Mouse (Mus musculus): ENCODE results near the gene Dlgap4. TPM values are rescaled to one million over a fixed set of nuclear protein-coding genes. Genes with fewer than 3 reads are reported as not detected.

The Dlgap4 gene
- polyA plus RNA-seq, 1 experiment from 2014 or later, result 137 TPM

GRCm38 (mm10) chr2:156747315-156747714, 133.8 kb downstream of the Dlgap4 start:
- H3K9me3 ChIP-seq, result no peaks in the 10 kb centered on the region
- H3K27ac ChIP-seq, result no peak overlapping the region
- peaks cover under 1% of the 10 kb centered on the region; the same call in 1 of the 2 replicates for H3K4me1 ChIP-seq
- H3K9ac ChIP-seq, result no peak overlapping the region
- no peak for ATAC-seq (ENCODE audit: insufficient number of reproducible peaks, insufficient read depth, low FRiP score, low TSS enrichment)
- H3K4me3 ChIP-seq, result no peak overlapping the region
- peaks cover 71% of the 10 kb centered on the region for H3K36me3 ChIP-seq
- no peak overlapping the region for H3K4me2 ChIP-seq (replicated peaks)
- no peaks in the 10 kb centered on the region for H3K27me3 ChIP-seq
- 87% methylated on average over 3 of the region's 3 CpGs for WGBS

DNA sequence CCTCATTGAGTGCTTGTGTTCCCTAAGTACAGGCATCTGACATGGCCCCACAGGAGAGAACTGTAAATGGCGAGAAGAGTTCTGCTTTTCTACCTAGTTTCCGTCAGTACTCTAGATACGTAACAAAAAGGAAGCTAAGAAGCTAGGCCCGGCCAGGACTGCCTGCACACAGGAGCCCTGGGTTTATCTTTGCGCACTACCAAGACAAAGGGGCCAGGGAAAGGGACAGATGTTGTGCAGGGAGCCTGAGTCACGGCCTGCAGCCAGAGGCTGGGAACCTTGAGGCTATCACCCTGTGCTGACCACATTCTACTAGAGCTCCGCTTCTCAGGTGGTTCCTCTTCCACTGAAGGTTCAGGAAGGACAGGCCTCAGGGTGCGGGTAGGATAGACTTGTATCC, 136.2 kb downstream of the Dlgap4 start:
- no peak overlapping the region for H3K27ac ChIP-seq
- 90% methylated on average over 8 of the region's 8 CpGs for WGBS
- ATAC-seq (ENCODE audit: insufficient number of reproducible peaks, insufficient read depth, low FRiP score, low TSS enrichment), result no peak
- H3K4me1 ChIP-seq, result no peaks in the 10 kb centered on the region
- no peak overlapping the region for H3K4me2 ChIP-seq (replicated peaks)
- H3K27me3 ChIP-seq, result no peaks in the 10 kb centered on the region
- peaks cover 88% of the 10 kb centered on the region for H3K36me3 ChIP-seq
- H3K4me3 ChIP-seq, result no peak overlapping the region
- H3K9ac ChIP-seq, result no peak overlapping the region
- no peaks in the 10 kb centered on the region for H3K9me3 ChIP-seq

GRCm38 (mm10) chr2:156756937-156757336, 143.4 kb downstream of the Dlgap4 start:
- 95% methylated on average over 9 of the region's 9 CpGs for WGBS

GRCm38 (mm10) chr2:156760843-156761505, 147.5 kb downstream of the Dlgap4 start:
- no peak overlapping the region for H3K4me3 ChIP-seq
- H3K9ac ChIP-seq, result no peak overlapping the region
- peaks cover 9% of the 10 kb centered on the region; the same call in 1 of the 2 replicates for H3K9me3 ChIP-seq
- 86% methylated on average over 5 of the region's 5 CpGs for WGBS
- 0 out of 2 replicates have a peak, but pooled peaks cover 2% of the 10 kb centered on the region for H3K4me1 ChIP-seq
- no peak for ATAC-seq (ENCODE audit: insufficient number of reproducible peaks, insufficient read depth, low FRiP score, low TSS enrichment)
- peaks cover 87% of the 10 kb centered on the region for H3K36me3 ChIP-seq
- no peaks in the 10 kb centered on the region for H3K27me3 ChIP-seq
- H3K27ac ChIP-seq, result no peak overlapping the region
- no peak overlapping the region for H3K4me2 ChIP-seq (replicated peaks)

More at GRCm38 (mm10) chr2:156756937-156757336, 143.4 kb downstream of the Dlgap4 start:
- no peak overlapping the region for H3K4me3 ChIP-seq
- peaks cover 9% of the 10 kb centered on the region; the same call in 1 of the 2 replicates for H3K9me3 ChIP-seq
- H3K27ac ChIP-seq, result no peak overlapping the region
- ATAC-seq (ENCODE audit: insufficient number of reproducible peaks, insufficient read depth, low FRiP score, low TSS enrichment), result no peak
- no peak overlapping the region for H3K4me2 ChIP-seq (replicated peaks)
- no peak overlapping the region for H3K9ac ChIP-seq
- H3K27me3 ChIP-seq, result no peaks in the 10 kb centered on the region
- H3K4me1 ChIP-seq, result no peaks in the 10 kb centered on the region
- peaks cover 93% of the 10 kb centered on the region for H3K36me3 ChIP-seq

GRCm38 (mm10) chr2:156761521-156762278, 148.2 kb downstream of the Dlgap4 start:
- ATAC-seq (ENCODE audit: insufficient number of reproducible peaks, insufficient read depth, low FRiP score, low TSS enrichment), result no peak
- Histone ChIP-seq H3K4me2 (replicated peaks) (no peak overlapping the region), H3K9ac (no peak overlapping the region), H3K4me3 (no peak overlapping the region), H3K36me3 (peaks cover 80% of the 10 kb centered on the region), H3K9me3 (peaks cover 9% of the 10 kb centered on the region; the same call in 1 of the 2 replicates), H3K27me3 (no peaks in the 10 kb centered on the region), H3K27ac (no peak overlapping the region), H3K4me1 (0 out of 2 replicates have a peak, but pooled peaks cover 6% of the 10 kb centered on the region)
- 94% methylated on average over 17 of the region's 17 CpGs for WGBS

GRCm38 (mm10) chr2:156762499-156762898, 149.0 kb downstream of the Dlgap4 start:
- no peak overlapping the region for H3K4me3 ChIP-seq
- no peak overlapping the region for H3K27ac ChIP-seq
- H3K36me3 ChIP-seq, result peaks cover 72% of the 10 kb centered on the region
- H3K4me1 ChIP-seq, result 0 out of 2 replicates have a peak, but pooled peaks cover 6% of the 10 kb centered on the region
- H3K27me3 ChIP-seq, result no peaks in the 10 kb centered on the region
- no peak for ATAC-seq (ENCODE audit: insufficient number of reproducible peaks, insufficient read depth, low FRiP score, low TSS enrichment)
- H3K9me3 ChIP-seq, result peaks cover 9% of the 10 kb centered on the region; the same call in 1 of the 2 replicates
- H3K9ac ChIP-seq, result no peak overlapping the region
- 92% methylated on average over 21 of the region's 21 CpGs for WGBS
- no peak overlapping the region for H3K4me2 ChIP-seq (replicated peaks)

DNA sequence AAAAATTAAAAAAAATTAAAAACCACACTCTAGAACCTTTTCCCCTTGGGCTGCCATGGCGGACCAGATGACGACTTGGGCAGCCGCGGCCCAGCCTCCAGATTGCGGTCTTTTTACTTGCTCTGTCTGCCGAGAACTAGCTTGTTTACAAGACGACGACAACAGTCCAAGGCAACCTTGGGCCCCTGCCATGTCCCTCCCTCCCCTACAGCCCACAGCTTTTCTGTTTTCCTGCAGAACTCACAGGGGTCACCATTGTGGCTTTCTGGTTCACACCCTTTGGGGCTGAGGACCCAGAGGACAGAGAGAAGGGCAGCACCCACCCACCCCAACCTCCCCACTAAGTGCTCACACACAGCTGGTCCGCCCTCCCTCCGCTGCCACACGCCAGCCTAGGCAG, 149.6 kb downstream of the Dlgap4 start:
- Histone ChIP-seq H3K27ac (no peak overlapping the region), H3K4me1 (0 out of 2 replicates have a peak, but pooled peaks cover 6% of the 10 kb centered on the region), H3K4me3 (no peak overlapping the region), H3K9me3 (peaks cover 6% of the 10 kb centered on the region; the same call in 1 of the 2 replicates), H3K36me3 (peaks cover 66% of the 10 kb centered on the region), H3K9ac (no peak overlapping the region), H3K4me2 (replicated peaks) (no peak overlapping the region), H3K27me3 (no peaks in the 10 kb centered on the region)
- ATAC-seq (ENCODE audit: insufficient number of reproducible peaks, insufficient read depth, low FRiP score, low TSS enrichment), result no peak
- WGBS, result 91% methylated on average over 11 of the region's 11 CpGs

DNA sequence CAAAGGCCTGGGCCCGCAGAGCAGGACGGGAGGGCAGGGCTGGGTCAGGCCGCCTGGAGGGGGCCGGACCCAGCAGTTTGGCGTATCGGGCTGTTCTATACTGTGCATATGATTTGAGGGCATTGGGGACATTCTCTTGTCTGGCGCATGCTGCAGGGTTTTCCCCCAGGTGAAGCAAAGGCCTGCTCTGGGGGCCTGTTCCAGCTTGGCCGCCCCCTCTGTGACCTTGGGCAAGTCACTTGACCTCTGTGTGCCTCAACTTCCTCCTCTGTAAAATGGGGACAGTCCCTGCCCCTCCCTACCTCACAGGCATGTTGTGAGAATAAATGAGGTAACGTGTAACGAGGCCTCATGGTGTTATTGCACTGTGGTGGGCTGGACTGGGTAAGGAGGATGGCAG, 150.5 kb downstream of the Dlgap4 start:
- Histone ChIP-seq H3K9ac (no peak overlapping the region), H3K27ac (no peak overlapping the region), H3K36me3 (peaks cover 57% of the 10 kb centered on the region), H3K4me1 (0 out of 2 replicates have a peak, but pooled peaks cover 6% of the 10 kb centered on the region), H3K4me2 (replicated peaks) (no peak overlapping the region), H3K4me3 (no peak overlapping the region), H3K9me3 (no peaks in the 10 kb centered on the region), H3K27me3 (no peaks in the 10 kb centered on the region)
- no peak for ATAC-seq (ENCODE audit: insufficient number of reproducible peaks, insufficient read depth, low FRiP score, low TSS enrichment)
- 91% methylated on average over 10 of the region's 10 CpGs for WGBS

DNA sequence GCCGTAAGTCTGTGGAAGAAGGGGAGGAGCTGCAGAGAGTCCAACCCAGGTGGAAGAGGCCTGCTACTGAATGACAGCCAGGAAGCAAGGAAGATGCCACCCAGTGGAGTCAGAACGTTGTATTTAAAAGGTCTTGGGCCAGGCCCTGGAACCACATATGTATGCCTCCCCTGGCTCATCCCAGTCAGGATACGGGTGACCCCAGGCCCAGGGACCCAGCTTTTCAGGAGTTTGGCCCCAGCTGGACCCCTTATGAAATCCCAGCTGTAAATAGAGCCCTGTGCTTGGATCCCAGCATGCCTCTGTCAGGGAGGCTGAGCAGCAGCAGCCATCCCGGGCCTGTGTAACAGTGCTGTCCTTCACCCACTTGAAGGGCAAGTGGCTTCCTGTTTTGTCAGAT, 151.2 kb downstream of the Dlgap4 start:
- no peak overlapping the region for H3K9ac ChIP-seq
- ATAC-seq (ENCODE audit: insufficient number of reproducible peaks, insufficient read depth, low FRiP score, low TSS enrichment), result no peak
- 0 out of 2 replicates have a peak, but pooled peaks cover 6% of the 10 kb centered on the region for H3K4me1 ChIP-seq
- H3K27me3 ChIP-seq, result no peaks in the 10 kb centered on the region
- 67% methylated on average over 4 of the region's 4 CpGs for WGBS
- H3K36me3 ChIP-seq, result peaks cover 50% of the 10 kb centered on the region
- H3K27ac ChIP-seq, result no peak overlapping the region
- H3K4me2 ChIP-seq (replicated peaks), result no peak overlapping the region
- no peaks in the 10 kb centered on the region for H3K9me3 ChIP-seq
- no peak overlapping the region for H3K4me3 ChIP-seq

- WGBS, result 76% methylated on average over 8 of the region's 8 CpGs
- H3K9ac ChIP-seq, result no peak overlapping the region
- ATAC-seq (ENCODE audit: insufficient number of reproducible peaks, insufficient read depth, low FRiP score, low TSS enrichment), result no peak
Observed at GRCm38 (mm10) chr2:156765593-156765992, 152.1 kb downstream of the Dlgap4 start.

GRCm38 (mm10) chr2:156766227-156767019, 152.9 kb downstream of the Dlgap4 start:
- WGBS, result 77% methylated on average over 10 of the region's 10 CpGs

More at GRCm38 (mm10) chr2:156765593-156765992, 152.1 kb downstream of the Dlgap4 start:
- Histone ChIP-seq H3K4me3 (no peak overlapping the region), H3K4me1 (0 out of 2 replicates have a peak, but pooled peaks cover 6% of the 10 kb centered on the region), H3K36me3 (peaks cover 41% of the 10 kb centered on the region), H3K27me3 (no peaks in the 10 kb centered on the region), H3K9me3 (no peaks in the 10 kb centered on the region), H3K4me2 (replicated peaks) (no peak overlapping the region), H3K27ac (no peak overlapping the region)

More at GRCm38 (mm10) chr2:156766227-156767019, 152.9 kb downstream of the Dlgap4 start:
- no peak overlapping the region for H3K27ac ChIP-seq
- no peak overlapping the region for H3K4me3 ChIP-seq
- H3K9me3 ChIP-seq, result no peaks in the 10 kb centered on the region
- no peak for ATAC-seq (ENCODE audit: insufficient number of reproducible peaks, insufficient read depth, low FRiP score, low TSS enrichment)
- no peak overlapping the region for H3K9ac ChIP-seq
- no peak overlapping the region for H3K4me2 ChIP-seq (replicated peaks)
- H3K36me3 ChIP-seq, result peaks cover 33% of the 10 kb centered on the region
- H3K4me1 ChIP-seq, result 0 out of 2 replicates have a peak, but pooled peaks cover 6% of the 10 kb centered on the region
- H3K27me3 ChIP-seq, result no peaks in the 10 kb centered on the region
